Mouse (Mus musculus) heart, postnatal 4 days (tissue): Measurements from ENCODE around the gene D10Wsu102e. TPM values are rescaled to one million over a fixed set of nuclear protein-coding genes. Genes with fewer than 3 reads are reported as not detected.
"Not testable (repeated sequence)": the region's sequence is repeated elsewhere in the genome, so short reads cannot be mapped to it uniquely, and the experiment has no call there.

Experiments
- DNase-seq: peaks from one replicate; pipeline ENCODE4 v3.0.0; 2021
- total RNA-seq, 2 experiments: library from RNA; stranded (reverse); gene quantifications; 2 replicates each; pipeline ENCODE4 v1.2.3; 2021

Gene D10Wsu102e
- total RNA-seq, 2 experiments from 2014 or later = 1.1 TPM

DNA sequence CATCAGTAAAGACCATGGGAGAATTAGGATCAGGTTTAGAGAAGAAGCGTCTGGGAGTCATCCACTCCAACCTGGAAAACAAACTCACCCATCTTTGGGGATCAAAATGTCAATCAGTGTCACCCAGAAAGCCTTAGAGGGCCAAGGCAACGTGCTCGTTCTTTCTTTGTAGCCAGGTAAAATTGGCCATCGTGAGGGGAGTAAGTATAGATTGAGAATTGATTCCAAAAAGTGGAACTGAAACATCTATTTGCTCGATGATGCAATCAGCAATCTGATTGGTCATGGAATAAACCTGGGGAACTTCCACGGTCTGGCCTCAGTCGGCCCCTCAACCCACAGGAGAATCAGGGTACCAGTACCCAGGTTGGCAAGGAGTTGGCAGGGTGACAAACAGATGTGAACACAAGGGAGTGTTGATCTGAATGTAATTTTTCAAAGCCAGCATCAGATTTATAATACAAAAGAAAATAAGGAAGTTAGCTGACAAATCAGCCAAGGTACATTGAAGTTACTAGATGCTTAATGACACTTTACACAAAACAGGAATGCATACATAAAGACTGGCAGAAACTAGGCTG, 25.4 kb downstream of the D10Wsu102e start:
- DNase-seq = no peak

DNA sequence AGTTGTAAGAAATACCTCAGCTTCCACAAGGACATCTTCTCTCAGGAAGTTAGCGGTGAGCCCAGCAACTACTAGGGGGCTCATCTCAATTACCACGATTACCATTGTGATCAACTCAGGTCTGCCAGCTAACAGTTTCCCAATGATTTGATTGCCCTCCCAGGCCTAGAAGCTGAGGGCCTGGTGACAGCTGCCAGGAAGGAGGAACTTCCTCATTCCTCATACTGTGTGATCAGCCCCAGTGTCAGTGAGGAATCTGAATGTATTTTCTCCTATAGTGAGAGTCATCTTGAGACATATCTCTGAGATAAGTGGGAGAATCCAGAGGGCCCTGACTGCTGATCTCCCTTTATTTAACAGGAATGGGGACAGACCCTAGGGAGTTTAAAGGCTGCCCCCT, 37.3 kb downstream of the D10Wsu102e start:
- no peak for DNase-seq

DNA sequence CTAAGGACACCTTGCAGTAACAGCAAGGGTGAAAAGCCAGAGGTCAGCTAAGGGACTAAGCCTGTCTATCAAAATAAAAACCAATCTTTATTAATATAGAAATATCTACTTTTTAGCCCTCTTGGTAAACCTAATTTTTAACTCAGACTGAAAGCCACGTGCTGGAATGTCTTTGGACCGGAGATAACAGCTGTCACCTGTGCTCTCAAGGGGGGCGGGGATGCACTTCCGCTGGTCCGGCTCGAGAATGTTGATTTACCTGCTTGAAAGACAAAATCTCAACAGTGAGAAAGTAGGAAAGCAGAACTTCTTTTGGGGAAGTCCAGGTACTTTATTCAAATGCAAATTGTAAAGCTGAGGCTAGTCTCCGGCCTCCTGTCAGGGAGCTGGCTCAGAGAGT, 40.9 kb downstream of the D10Wsu102e start:
- not testable (repeated sequence) for DNase-seq

GRCm38 (mm10) chr10:83405031-83405430, 45.0 kb downstream of the D10Wsu102e start:
- DNase-seq = no peak

GRCm38 (mm10) chr10:83405711-83406110, 45.7 kb downstream of the D10Wsu102e start:
- no peak for DNase-seq

- DNase-seq = no peak
These were observed 47.1 kb downstream of the D10Wsu102e start for GRCm38 (mm10) chr10:83407141-83407540.

DNA sequence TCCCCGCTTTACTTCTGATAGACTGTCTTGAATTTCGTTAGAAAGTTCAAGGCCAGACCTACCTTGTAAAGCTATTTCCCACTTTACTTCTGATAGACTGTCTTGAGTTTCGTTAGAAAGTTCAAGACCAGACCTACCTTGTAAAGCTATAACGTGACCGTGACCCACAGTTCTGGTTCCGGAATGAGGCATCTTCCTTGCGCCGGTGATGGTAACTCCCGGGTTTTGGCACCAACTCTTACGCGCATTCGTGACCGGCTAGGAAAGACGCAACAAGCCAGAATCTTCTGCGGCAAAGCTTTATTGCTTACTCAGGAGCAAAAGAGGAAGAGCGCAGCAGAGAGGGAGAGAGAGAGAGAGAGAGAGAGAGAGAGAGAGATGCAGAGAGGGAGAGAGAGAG, 58.4 kb downstream of the D10Wsu102e start:
- not testable (repeated sequence) for DNase-seq

DNA sequence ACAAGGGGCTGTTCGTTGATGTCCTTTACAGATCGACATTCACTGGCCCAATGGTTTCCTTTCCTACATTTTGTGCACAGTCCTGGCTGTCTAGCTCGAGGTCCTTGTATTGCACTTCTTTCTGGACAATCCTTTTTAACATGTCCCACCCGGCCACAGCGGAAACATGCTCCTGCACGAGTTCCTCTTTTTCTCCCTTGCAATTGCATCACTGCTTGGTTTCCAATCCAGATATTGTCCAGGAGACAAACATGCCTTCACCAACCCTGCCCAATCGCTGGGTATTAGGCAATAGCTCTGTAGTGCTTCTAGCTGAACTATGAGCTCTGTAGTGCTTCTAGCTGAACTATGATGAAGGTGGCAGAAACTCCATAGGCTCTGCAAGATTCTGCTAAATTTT, 88.6 kb downstream of the D10Wsu102e start:
- no peak for DNase-seq

DNA sequence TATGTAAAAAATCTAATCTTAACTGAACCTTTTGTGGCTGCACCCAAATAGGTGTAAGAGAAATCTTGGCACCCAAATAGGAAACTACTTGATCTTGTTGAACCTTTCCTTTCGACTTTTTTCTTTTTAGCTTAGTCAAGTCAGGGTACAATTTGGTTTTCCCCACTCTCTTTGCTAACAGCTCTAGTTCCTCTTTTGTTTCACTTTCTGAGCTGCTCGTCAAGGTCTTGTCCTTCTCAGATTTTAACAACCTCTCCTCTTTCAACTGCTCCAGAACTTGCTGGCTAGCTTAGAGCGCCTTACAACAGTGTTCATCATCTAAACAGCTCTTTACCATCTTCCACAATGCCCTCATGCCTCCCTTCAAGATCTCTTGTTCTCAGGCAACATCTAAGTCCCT, 97.5 kb downstream of the D10Wsu102e start:
- no peak for DNase-seq

DNA sequence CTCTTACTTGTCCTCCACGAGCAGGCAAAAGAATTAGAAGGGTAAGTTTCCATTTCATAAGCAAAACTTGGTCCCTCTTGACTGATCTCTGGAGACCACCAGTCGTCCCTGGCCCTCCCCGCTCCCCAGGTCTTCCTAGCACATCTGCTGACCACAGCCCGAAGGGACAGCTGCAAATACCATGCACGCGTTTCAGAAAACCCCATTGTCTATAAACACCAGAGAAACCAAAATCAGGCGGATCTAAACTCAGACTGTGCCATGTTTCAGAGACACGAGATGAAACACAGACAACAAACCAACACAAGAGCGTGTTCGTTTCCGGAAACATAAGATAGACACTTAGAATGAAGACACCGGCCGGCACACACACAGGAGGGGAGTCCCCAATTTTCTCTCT, 115.2 kb downstream of the D10Wsu102e start:
- DNase-seq = no peak

DNA sequence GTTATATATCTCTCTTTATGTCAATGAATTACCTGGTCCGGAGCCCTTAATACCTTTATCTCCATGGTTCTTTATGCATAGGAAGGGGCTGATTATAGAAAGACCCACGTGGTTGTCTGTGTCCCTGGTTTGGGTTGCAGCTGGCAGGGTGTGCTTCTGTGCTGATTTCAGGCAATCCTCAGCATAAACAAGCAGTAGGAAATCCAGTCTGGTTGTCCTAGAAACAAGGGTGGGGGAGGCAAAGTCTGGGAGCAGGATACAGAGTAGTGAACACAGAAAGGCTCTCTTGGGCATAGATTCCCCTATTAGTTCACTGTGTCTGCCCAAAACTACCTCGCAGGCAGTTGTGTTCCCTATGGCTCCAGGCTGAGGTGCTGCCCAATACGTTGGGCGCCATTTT, 117.3 kb downstream of the D10Wsu102e start:
- DNase-seq = no peak

GRCm38 (mm10) chr10:83490506-83490905, 130.5 kb downstream of the D10Wsu102e start:
- DNase-seq = no peak

DNA sequence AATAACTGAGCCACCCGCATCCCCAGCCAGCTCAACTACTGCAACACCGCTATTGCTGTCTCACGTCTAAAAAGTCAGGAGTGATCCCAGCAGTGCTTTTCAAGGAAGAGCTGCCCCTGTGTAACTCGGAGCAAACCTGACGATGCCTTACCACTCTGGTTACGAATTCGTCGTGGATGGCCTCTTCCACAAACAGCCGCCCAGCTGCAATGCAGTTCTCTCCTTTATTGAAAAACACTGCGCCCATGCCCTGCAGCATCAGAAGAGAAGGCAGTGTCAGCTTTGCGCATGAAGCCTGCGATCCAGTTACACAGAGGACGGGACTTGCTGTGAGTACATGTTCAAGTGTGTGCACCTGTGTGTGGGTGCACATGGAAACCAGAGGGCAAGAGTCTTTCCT, 137.3 kb downstream of the D10Wsu102e start:
- DNase-seq = no peak

DNA sequence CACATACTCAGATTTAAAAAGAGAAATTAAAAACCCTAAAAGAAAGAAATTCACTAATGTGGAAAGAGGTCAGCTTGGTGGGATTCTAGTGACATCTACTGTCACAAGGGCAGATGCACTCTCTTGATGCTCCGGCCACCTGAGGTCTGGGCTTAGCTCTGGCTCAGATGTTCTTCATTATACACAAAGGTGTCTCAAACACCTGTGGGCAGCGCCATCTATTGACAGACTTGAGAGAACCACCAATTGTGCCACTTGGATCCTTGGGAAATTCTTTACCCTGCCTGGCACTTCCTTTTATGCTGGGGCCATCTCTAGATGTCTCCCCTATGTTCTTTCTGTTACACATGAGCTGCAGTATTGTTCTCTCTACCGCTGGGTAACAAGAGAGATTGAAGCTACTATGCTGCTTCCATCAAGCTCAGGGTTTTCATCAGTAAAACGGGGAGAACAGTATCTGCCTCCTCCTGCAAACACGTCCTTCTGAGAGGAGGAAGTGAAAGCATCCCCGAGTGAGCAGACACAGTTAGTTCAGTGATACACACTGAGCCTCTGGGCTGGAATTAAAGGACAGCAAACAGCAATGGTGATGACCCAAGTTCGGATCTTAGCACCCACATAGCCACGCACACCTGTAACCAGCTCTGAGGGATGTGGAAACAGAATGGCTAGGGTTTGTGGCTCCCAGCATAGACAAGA, 149.1 kb downstream of the D10Wsu102e start:
- DNase-seq = peak; percentile 7

DNA sequence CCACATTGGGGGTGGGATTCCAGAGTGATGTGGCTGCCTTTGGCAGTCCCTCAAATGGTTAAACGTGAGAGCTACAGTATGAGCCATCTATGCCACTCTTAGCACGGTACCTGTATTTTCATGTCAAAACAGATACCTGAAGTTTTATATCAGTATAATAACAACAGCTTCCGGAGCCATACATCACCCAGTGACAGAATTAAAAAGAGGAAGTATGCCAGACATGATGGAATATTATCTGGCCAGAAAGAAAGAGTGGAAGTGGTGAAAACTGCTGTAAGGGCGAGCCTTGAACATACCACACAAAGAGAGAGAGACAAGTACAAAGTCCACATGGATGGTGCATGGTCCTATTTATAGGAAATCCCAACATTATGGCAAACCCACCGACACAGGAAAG, 151.3 kb downstream of the D10Wsu102e start:
- no peak for DNase-seq

DNA sequence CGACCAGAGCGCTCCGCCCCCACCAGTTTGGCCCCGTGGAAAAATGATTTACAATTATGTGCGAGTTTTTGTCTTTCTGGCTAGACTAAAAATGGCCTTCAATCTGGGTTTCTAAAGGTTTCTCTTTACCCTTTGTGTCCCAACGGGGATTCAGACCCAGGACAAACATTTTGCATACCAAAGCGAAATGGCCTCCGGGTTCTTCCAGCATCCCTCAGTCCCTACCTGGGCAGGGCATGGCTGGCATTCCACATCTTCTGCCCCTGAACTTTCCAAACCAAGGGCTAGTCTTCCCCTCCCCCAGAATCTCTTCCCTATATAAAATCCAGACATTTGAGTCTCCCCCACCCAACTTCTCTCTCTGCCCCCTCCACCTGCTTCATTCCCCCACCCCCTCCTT, 153.7 kb downstream of the D10Wsu102e start:
- DNase-seq = no peak

GRCm38 (mm10) chr10:83520990-83521389, 161.0 kb downstream of the D10Wsu102e start:
- no peak for DNase-seq

DNA sequence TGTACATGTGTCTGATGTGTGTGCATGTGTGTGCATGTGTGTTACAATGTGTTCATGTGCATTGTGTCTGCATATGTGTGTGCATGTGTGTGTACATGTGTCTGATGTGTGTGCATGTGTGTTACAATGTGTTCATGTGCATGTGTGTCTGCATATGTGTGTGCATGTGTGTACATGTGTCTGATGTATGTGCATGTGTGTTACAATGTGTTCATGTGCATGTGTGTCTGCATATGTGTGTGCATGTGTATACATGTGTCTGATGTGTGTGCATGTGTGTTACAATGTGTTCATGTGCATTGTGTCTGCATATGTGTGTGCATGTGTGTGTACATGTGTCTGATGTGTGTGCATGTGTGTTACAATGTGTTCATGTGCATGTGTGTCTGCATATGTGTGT, 164.2 kb downstream of the D10Wsu102e start:
- DNase-seq = not testable (repeated sequence)

DNA sequence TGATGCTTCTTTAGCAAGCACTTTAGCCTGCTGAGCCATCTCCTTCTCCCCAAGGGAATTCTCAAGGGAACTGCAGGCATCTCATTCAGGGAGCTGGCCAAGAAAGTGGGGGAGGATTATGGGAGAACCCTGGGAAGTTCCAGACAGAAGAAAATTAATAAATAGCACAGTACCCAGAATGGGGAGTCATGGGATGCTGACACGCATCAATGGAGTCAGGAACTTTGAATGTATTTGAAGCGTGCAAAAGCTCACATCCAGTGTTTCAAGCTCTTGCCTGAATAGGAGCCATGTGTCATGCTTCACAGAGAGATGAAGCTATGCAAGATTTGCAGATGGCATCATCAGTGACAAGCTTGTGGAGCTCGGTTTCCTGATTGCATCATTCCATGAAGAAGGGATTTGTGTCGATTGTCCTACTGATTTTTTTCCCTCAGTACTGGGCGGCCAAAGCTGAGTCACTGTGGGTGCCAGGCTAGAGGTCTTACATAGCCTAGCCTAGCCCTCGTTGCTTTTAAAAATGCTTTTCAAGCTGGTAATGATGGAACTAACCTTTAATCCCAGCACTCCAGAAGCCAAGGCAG, 170.5 kb downstream of the D10Wsu102e start:
- no peak for DNase-seq

DNA sequence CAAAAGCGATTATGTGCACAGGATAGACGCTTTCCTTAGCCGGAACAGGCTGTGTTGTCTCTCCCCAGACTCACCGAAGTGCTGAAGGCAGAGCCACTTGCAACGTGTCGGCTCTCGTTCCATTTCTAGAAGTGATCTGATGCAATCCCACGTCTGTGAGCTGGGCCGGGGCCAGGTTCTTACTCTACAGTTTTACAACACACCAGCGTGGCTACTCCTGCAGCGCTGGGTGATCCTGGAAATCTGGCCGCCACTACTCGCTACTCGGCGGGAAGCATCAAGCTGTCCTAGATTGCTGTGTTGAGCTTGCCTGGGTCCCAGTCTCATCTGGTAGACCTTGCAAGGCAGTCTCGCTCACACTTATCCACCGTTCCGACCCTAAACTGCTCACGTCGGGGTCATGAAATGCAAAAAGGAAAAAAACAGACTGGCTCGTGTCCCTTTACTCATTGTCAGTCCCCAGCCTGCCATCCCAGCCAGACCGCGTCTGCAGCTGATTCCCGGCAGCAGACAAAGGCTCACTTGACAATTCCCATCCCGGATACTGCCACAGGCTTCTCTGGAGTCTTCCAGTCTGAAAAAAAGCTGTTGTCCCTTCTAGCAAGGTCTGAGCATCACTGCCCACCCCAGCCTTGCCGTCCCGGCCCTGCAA, 173.4 kb downstream of the D10Wsu102e start:
- peak; percentile 67 for DNase-seq

DNA sequence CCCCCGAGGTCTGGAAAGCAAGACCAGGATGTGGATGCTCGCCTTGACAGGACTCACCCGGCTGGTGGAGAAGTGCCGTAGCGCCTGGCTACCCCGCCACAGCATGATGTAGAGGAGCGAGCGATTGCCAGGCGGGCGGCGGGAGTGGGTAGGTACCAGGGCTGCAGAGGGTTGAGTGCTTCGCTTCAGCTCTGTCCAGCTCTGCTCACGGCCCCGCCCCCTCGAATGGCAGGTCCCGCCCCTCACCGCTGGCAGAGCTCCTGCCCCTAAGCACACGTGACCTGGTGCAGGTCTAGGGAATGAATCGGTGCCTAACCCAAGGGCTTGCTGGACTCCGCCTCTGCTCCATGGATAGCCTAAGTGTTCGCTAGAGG, 173.9 kb downstream of the D10Wsu102e start, which contains the start of gene Aldh1l2:
TSS of gene Aldh1l2 (minus strand) at position 231 of the 374 bp plus-strand sequence.
- peak; percentile 83 for DNase-seq

DNA sequence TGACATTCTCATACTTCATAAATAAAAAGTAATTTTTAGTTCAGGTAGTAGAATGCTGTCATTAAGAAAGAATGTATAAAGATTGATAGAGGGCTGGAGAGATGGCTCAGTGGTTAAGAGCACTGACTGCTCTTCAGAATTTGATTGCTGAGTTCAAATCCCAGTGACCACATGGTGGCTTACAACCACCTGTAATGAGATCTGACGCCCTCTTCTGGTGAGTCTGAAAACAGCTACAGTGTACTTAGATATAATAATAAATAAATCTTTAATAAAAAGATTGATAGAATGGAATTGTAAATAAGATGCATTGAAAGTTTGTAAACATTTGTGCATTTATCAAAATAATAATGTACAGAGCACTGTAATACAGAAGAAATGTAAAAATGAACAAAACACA, 176.4 kb downstream of the D10Wsu102e start:
- no peak for DNase-seq
